Mouse (Mus musculus): ENCODE measurements around the gene Ccdc85c.

Ccdc85c gene

DNA sequence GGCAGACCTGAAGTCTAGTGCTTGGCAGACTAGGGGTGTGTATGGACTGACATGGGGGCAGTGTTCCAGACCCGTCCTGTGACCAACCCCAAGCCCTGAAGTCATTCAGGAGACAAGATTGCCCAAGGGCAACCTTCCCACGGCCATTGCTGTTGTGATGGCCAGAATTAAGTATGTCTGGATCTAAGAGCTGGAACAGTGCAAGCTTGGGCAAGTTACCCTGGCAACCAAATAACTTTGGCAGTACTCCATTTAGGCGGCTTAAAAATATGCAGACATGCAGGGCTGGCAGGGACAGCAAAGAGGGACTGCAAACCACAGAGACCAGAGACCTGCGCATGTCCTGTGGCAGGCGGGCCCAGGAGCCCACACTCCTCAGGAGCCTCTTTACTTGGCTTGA is 35.8 kb downstream of the Ccdc85c start:
- DNase-seq (ENCODE audit: low spot score): no peak

DNA sequence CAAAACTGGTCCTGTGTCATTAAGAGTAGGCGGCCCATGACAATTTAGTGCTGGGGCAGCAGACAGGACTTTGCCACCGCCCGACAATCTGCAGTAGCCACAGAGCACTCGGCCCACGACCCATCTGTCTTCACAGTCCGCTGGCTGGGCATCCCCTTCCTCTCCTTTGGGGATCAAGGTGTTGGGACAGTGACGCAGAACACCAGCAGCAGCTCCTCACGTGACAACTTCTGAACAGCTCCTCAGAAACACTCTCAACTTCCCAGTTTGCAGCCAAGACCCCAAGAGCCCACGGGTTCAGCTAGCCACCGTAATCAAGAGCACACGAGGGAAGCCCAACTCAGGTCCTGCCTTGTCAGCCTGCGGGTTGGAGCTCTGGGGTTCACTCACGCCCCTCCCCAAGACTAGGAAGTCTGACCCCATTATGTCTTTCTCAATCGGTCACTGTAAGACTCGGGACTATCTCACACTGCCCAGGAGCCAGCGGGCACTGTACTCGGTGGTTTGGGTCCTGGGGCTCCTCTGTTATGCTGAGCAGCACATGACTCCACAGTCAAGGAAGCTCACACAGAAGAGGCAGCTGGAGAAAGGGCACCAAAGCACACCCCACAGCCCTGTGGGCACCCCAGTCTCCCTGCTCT is 36.7 kb downstream of the Ccdc85c start:
- no peak for DNase-seq (ENCODE audit: low spot score)

DNA sequence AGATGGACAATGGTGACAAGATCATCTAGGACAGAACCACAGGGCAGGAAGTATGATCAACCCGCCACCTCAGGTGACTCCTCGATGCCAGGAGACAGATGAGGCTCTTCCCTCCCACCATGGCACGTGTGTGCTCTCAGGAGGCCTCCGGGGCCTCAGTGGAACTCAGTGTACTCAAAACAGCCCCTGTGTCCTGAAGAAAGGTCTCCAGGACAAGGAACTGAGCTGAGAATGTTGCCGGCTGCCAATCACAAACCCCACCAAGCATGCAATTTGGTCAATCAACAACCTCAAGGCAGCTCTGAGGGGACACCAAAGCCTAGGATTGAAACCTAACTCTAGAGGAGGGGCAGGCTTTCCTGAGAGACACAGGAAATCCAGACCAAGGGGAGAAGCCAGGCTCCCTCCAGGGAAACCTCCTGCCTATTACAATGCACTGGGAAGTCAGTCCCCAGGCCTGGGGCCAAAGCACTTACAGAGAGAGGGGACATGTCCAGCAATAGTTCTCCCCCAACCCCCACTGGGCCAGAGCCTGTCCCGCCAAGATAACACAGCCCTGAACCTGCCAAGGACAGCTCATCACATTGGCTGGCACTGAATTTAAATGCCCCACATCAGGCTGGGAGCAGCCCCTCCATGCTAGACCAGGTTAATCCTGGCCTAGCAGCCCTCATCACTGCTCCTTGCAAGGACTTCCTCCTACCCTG is 37.8 kb downstream of the Ccdc85c start:
- DNase-seq (ENCODE audit: low spot score): no peak

DNA sequence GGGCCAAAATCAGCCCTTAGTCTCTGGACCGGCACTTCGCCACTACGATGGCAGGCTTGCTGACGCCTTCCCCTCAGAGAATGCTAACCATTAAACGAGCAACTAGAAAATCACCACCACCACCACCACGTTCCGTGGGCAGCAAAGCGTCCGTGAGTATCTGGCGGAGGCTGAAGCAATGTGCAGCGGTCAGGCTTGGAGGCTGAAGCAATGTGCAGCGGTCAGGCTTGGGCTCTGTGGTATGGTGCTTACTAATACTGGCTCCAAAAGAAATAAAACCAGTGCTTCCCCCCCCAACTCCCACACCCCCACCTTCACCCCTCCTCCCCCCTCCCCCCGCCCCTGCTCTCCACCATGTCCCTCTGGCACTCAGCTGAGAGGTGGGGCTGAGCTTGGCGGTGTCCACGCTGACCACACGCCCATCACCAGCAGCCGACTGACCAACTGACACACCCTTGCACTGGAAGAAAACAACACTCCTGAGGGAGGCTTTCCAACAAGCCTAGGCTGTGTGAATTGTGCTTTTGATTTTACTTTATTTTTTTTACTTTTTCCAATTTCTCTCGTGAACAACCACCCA is 39.2 kb downstream of the Ccdc85c start:
- DNase-seq (ENCODE audit: low spot score): no peak

DNA sequence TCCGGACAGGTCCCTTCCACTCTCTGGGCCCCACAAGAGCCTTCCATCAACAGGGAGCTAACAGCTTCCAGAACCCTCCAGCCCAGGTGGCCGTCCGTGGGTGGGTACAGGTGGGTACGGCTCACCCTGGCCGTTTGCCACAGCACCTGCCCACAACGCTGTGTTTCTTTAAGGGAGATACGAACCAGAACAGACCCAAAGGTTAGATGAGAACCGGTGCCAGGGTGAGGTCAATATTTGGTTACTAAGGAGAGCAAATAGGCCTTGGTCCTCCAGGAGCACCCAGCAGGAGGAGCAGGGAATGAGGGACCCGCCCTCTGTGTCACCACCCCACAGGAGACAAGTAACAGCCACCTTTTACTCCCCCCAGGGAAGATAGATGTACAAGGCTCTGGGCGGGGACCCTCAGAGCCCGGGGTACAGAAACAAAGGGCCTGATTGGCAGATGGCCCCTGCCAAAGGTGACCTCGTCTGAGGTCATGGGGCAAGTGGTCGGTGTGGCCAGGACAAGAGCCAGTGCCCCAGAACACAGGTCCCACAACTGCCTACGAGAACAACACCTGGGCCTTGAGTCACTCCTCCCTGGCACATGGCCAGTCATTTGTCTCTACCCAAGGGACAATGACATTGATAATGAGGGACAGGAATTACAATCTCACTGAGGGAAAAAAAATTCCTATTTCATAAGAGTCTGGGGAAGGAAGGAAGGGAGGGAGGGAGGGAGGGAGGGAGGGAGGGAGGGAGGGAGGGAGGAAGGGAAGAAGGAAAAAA is 40.2 kb downstream of the Ccdc85c start:
- DNase-seq (ENCODE audit: low spot score): no peak

DNA sequence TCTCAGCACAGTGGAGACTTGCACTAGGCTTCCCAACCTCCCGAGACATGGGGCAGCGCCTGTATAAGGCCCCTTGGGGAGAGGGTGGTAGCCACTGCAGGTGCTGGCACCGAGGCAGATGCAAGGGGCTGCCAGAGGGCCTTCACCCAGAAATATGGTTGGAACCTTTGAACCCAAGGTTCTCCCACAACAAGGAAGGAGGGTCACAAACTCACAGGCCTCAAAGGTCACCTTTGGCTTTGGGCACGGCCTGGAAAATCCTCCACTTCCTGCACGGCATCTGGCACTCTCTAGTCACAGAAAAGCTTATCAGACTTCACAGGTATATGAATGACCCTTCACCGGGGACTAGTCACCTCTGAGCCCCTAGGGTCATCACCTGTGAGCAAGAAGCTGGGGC is 41.5 kb downstream of the Ccdc85c start:
- DNase-seq (ENCODE audit: low spot score): no peak

DNA sequence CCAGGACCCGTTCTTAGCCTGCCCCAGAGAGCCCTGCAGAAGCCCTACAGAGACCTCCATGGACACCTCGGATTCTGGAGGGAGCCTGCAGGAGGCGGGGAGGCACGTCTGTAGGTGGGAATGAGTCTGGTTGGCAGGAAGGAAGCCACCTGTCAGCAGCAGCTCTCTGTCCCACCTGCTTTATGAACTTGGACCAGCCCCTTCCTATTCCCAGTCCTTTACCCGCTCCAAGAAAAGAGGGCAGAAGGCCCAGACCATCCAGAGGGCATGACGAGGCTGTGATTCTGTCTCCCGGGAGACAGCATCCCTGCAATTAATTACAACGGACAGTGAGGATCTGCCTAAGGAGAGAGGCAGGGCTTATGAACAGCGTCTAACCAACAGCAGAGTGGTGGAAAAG is 43.3 kb downstream of the Ccdc85c start:
- no peak for DNase-seq (ENCODE audit: low spot score)

DNA sequence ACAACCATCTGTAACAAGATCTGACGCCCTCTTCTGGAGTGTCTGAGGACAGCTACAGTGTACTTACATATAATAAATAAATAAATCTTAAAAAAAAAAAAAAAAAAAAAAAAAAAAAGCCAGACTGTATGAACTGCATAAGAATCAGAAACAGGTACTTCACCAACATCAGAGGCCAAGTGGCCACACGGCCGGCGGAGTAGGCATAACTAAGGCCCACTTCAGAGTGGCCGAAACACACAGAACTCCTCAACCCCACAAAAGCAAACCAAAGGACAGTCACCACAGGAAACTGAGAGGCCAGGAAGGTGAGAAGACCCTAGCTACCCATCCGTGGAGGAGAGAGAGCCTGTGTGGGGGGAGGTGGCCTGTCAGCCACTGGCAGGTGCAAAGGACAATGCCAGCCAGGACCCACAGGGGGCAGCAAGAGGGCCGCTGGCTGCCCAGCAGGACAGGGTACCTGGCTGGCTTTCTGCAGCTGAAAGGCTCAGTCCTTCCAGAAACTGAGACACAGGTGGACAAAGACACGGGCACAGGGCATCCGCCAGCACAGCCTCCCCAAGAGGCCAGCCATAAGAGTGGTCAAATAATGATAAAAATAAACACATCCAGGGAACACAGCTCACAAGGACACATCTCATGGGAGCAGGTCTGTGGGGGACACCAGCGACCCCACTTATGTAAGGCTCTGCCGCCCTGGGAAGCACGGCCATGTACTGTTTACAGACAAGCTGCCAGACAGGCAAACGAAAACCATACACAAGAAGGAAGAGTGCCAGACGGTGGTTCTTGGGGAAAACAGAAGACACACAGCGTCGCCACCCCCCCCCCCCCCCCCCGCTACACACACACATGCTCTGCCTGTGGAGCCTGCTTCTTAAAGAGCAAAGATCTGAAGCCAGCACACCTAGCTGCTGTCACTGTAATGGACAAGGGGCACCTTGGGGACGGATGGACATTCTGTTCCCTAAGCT is 44.1 kb downstream of the Ccdc85c start:
- no peak for DNase-seq (ENCODE audit: low spot score)

DNA sequence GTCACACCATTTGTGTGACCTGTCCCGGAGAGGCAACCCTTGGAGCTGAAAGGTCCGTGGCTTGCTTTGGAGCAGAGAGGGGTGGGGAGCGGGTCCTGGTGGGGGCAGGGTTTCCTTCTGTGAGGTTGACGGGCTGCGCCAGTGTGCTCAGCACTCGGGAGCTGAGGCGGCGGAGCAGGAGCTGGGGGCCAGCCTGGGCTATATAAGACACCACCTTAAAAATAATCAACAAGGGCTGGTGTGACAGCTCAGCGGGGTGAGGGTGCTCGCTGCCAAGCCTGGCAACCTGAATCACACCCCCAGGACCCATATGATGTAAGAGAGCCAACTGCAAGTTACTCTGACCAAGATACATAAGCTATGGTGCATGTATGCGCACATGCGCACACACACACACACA is 45.1 kb downstream of the Ccdc85c start:
- no peak for DNase-seq (ENCODE audit: low spot score)

DNA sequence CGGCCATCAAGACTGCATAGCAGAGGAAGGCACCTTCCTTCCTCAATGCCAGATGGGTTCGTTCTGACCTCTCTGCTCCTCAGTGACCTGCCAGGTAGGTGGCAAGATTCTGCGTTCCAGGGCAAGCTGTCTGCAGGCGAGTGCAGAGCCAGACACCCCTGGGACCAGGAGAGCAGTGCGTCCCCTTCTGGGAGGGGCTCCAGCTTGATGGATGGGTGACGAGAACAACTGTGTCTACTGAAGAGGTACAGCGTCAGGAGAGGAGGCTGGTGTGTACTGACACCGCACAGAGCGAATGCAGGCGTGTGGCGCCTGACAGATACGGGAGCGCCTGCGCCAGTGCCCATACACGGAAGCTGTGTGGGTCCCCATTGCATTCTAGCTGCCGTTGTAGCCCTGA is 47.7 kb downstream of the Ccdc85c start:
- DNase-seq (ENCODE audit: low spot score): no peak

DNA sequence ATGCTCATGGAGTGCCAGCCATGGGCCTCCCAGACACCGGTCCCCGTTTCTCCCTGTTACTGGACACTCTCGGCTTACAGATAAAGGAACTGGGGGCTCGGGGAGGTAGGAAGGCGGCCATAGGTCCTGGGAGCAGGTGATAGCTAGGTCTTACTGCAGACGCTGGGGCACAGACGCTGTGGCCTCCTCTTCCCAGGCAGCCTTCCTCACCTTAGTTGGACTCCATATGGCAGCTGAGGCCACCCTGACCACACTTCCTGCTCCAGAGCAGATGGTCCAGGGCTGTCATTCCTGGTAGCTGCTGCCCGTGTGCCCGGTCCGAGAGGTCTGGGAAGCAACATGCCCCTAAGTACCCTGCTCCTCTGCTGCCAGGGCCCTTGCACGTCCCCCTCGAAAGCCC is 48.3 kb downstream of the Ccdc85c start:
- no peak for DNase-seq (ENCODE audit: low spot score)

DNA sequence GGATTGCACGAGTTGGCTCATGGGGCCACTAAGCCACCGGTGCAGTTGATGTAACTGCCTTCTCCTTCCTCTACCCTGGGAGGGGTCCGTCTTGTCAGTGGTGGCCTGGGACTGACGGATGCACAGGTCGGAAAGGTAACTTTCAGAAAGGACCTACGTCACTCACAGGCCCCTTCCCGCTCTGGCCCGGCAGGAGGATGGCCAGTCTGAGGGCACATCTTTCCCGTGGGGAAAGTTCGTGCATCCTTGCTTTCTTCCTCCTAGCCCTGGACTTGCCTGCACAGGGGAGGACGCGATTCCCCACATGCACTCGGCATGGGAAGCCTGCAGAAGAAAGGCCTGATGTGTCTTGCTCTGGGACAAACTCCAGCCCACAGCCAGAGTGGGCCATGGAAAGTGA is 49.0 kb downstream of the Ccdc85c start:
- DNase-seq (ENCODE audit: low spot score): no peak

DNA sequence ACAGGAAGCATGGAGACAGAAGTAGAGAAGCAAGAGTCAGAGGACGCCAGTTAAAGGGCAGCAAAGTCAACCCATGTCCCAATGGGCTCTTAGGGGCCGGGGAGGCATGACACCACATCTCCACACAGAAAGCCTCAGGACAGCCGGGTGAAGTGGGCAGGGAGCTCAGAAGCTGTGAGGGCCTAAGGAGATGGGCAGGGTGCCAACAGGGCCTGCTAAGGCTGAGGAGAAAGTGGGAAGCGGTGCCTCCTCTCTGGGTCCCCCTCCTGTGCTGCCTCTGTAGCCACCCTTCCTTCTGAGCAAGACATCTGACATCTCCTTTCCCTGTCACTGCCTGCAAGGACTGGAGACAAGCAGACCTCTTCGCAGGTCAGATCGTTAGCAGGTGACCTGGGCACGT is 49.4 kb downstream of the Ccdc85c start:
- DNase-seq (ENCODE audit: low spot score): no peak

DNA sequence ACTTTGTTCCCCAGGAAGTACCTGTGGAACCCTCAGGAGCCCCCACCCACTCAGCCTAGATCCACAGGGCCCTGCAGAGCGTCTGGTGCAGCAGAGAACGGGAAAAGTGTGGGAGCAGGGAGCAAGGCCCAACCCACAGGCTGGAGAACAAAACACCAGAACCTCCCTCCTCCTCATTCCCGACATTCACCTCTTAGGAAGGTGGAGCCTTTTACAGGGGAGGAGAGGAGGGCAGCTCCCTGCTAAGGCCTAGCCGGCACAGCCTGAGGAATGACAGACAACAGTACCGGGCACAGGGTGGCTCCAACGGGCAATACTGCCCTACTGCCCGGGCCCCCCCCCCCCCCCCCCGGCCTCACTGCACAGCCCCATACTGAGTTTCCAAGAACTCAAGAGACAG is 51.9 kb downstream of the Ccdc85c start:
- no peak for DNase-seq (ENCODE audit: low spot score)

DNA sequence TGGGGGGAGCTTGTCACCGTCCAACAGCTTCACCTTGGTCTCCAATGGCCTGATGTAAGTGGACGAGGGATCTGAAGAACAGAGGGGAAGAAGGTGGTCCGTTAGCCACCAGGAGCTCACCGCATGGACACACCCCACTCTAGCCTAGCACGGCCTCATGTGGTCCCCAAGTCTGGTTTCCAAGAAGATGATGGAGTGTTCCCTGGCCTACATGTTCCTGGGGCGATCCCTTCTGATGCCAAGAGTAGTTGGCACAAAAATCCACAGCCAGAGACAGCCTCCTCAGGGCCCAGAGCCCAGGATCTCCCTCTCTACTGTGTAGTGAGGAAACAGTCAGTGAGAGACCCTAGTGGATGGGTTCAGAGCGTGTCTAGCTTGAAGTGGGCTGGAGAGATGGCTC is 53.5 kb downstream of the Ccdc85c start:
- DNase-seq (ENCODE audit: low spot score): no peak

DNA sequence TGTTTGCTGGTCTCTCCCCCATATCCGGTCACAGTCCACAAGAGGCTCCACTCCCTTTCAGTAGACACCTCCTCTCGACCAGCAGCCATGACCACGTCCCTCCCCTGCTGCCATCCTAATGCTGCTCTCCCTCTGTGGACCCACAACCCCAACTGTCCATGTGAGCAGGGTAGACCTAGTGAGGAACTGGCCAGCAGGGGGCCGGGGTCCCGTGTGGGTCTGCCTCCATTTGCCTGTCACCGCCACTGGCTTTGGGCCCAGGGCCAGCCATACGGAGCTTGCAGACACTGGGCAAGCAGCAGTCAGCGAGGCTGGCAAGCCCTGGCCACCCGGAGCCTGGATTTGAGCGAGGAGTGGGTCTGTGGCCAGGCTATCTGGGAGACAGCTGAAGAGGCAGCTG is 54.0 kb downstream of the Ccdc85c start:
- no peak for DNase-seq (ENCODE audit: low spot score)

DNA sequence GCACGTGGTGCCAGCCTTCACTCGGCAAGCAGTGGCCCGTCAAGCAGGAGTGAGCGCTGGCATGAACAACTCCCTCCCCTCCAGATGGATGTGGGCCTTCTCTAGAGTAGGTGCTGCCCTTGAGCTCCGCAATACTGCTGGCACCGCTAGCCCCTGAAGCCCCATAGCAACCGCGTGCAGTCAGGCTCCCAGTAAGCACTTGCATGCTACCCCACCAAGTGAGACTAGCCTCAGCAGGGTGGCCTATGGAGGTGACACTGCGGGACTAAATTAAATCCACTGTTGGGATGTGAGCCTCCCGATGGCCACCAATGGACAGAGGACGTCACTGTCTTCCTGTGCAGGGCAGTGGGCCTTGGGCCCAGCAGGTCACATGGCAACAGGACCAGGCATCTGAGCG is 54.6 kb downstream of the Ccdc85c start:
- no peak for DNase-seq (ENCODE audit: low spot score)

DNA sequence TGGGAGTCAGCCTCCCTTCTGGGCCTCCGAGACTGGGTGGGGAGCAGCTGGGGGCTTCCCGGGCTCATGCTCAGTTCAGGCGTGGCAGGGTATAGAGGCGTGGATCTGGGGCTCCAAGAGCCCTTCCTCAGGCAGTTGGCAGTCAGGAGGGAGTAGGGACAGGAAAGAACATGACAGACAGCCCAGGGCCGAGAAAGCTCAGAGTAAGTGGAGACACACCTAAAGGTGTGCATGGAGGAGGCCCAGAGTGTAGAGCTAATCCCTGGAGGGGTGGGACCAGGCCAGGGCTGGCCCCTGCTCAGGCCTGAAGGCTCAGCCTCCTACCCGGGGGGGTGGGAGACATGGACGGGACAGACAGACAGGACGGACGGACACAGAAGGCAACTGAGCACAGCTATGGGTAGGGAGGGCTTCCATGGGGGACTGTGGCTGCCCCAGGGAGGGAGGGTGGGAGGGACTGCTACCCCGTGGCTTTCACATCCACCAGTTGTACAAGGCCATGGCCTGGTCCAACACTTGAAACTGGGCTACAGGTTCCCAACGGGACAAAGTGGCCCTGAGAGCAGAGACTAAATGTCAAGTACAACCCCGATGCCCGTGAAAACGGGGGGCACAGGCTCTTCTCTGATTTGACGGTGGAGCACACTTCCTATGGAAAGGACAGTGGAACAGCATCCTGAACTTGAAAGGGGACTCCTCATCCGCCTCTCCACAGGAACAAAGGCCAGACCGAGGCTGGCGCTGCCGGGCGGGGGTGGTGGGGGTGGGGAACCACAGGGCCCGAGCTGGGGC is 55.2 kb downstream of the Ccdc85c start:
- no peak for DNase-seq (ENCODE audit: low spot score)

DNA sequence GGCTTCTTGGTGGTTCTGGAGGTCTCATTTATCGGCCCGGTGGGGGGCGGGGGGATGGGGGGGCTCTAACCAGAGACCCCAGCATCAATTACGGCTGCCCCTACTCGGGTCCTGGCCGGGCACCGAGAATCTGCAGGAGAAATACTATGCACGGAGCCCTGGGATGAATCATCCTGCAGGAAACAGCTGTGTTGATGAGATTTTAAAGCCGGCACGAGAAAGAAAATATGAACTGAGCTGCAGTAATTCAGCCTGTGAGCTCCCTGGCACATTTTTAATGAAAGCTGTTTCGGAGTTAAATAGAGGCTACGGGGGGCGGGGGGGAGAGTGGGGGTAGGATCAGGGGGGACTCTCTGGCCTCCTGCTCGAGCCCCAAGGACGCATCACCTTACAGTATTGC is 56.1 kb downstream of the Ccdc85c start:
- no peak for DNase-seq (ENCODE audit: low spot score)

DNA sequence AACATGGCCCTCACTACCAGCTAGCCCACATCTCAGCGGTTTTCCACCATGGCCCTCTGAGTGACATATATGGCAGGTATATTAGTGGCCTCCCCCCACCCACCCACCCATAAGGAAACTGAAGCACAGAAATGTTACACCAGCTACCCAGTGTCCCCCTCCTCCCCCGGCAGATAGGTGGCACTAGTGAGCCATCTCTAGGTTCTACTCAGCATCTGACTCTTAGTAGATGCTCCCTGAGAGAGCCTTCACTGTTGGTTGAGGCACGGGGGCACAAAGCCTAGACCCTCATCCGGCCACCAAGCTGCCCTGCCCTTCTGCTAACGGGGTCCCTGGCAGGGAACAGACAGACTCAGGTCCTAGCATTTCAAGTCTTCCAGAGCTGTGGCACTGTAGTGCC is 57.7 kb downstream of the Ccdc85c start:
- no peak for DNase-seq (ENCODE audit: low spot score)

Measured in testis, postnatal 14 days (tissue).